Mouse (Mus musculus): ENCODE results near the gene Met. TPM values are rescaled to one million over a fixed set of nuclear protein-coding genes. Genes with fewer than 3 reads are reported as not detected.

Met gene
- polyA plus RNA-seq, 1 experiment from 2014 or later, result 1.5 TPM

DNA sequence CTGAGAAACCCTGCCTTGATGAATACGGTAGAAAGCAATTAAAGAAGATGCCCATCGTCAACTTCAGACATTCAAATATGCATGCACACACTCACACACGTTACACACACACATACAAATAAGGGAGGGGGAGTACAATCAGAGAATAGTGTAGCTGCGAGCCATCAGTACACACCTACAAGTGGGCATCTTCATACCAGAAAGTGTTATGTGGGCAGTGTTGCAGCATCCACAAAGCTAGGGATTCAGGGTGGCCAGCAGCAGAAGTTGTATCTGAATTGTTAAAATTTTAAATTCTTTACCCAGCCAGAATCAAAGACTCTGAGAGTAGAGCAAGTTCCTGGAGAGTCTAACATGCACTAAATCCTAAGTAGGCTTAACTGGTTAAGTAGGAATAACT is 157.2 kb downstream of the Met start:
- Histone ChIP-seq H3K27me3 (ENCODE audit: control insufficient read depth, insufficient read depth, low read length) (no peaks in the 10 kb centered on the region), H3K4me3 (replicated peaks; ENCODE audit: low read depth, low read length) (no peak overlapping the region), H3K9ac (replicated peaks; ENCODE audit: low read length) (no peak overlapping the region), H3K4me2 (ENCODE audit: low read length) (no peak overlapping the region), H3K36me3 (ENCODE audit: control insufficient read depth, insufficient read depth, low read length) (no peaks in the 10 kb centered on the region), H3K9me3 (ENCODE audit: control insufficient read depth, low read length) (no peaks in the 10 kb centered on the region), H3K27ac (replicated peaks; ENCODE audit: low read depth, low read length) (no peak overlapping the region), H3K4me1 (ENCODE audit: control insufficient read depth, insufficient read depth, low read length) (no peaks in the 10 kb centered on the region)
- ATAC-seq (ENCODE audit: low FRiP score, low TSS enrichment) (no peak), DNase-seq (no peak)
- WGBS, result 86% methylated on average over 4 of the region's 4 CpGs

DNA sequence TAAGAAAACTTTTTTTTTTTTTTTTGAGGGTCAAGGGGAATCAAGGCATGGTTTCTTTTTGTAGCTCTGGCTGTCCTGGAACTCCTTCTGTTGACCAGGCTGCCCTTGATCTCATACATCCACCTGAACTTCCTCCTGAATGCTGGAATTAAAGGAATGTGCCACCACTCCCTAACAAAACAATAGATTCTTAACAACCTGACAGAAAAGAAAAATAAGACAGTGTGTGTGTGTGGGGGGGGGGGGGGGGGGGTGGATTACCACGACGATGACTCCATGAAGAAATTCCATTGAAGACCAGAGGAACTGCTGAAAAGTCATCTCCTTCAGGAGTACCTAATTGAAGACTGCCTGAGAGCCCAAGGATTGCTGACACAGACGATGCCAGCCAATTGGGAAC is 157.8 kb downstream of the Met start:
- 79% methylated on average over 3 of the region's 3 CpGs for WGBS
- Histone ChIP-seq H3K27ac (replicated peaks; ENCODE audit: low read depth, low read length) (no peak overlapping the region), H3K36me3 (ENCODE audit: control insufficient read depth, insufficient read depth, low read length) (no peaks in the 10 kb centered on the region), H3K4me2 (ENCODE audit: low read length) (no peak overlapping the region), H3K4me1 (ENCODE audit: control insufficient read depth, insufficient read depth, low read length) (no peaks in the 10 kb centered on the region), H3K9me3 (ENCODE audit: control insufficient read depth, low read length) (no peaks in the 10 kb centered on the region), H3K4me3 (replicated peaks; ENCODE audit: low read depth, low read length) (no peak overlapping the region), H3K27me3 (ENCODE audit: control insufficient read depth, insufficient read depth, low read length) (no peaks in the 10 kb centered on the region), H3K9ac (replicated peaks; ENCODE audit: low read length) (no peak overlapping the region)
- DNase-seq, result no peak
- ATAC-seq (ENCODE audit: low FRiP score, low TSS enrichment), result no peak

Other genes with a start within 250 kb of the Met start
- 7.6 and 10.2 TPM in 2 replicates for gene Cav2, start 182.6 kb upstream of the Met start, polyA plus RNA-seq (2014; fragmentation: Nextera tagmentation; extraction: Ambion mirVana)
- 6.5 and 15.2 TPM in 2 replicates for gene Cav1, start 157.5 kb upstream of the Met start, polyA plus RNA-seq (2014; fragmentation: Nextera tagmentation; extraction: Ambion mirVana)
- gene Capza2, start 172.4 kb downstream of the Met start, polyA plus RNA-seq (2014; fragmentation: Nextera tagmentation; extraction: Ambion mirVana), result 246 and 272 TPM in 2 replicates
- gene St7, start 229.1 kb downstream of the Met start, polyA plus RNA-seq (2014; fragmentation: Nextera tagmentation; extraction: Ambion mirVana), result 61.4 TPM in 2 replicates

All from midbrain, embryonic 14.5 days (tissue).